Mouse (Mus musculus) skeletal muscle tissue, adult 2 months (tissue): ENCODE results near the gene Map4k2.
"Not testable (repeated sequence)": the region's sequence is repeated elsewhere in the genome, so short reads cannot be mapped to it uniquely, and the experiment has no call there.

Source experiments
- DNase-seq: peaks from one replicate; pipeline ENCODE4 v3.0.0-alpha.2; 2012; ENCODE audit warnings: low read depth, low spot score

The Map4k2 gene

GRCm38 (mm10) chr19:6340524-6341452, at the start of gene Map4k2:
Gene Map4k2 (plus strand): TSS chr19:6341135.
- DNase-seq = peak; percentile 67

GRCm38 (mm10) chr19:6292262-6292661, 48.7 kb upstream of the Map4k2 start:
- DNase-seq = no peak

GRCm38 (mm10) chr19:6294301-6294700, 46.6 kb upstream of the Map4k2 start:
- DNase-seq = no peak

GRCm38 (mm10) chr19:6296551-6297210, 44.3 kb upstream of the Map4k2 start:
- DNase-seq = no peak

GRCm38 (mm10) chr19:6297641-6298040, 43.3 kb upstream of the Map4k2 start:
- peak; percentile 76 for DNase-seq

- DNase-seq = no peak
Observed at GRCm38 (mm10) chr19:6299003-6299402, 41.9 kb upstream of the Map4k2 start.

GRCm38 (mm10) chr19:6299450-6300267, 41.3 kb upstream of the Map4k2 start:
- no peak for DNase-seq

GRCm38 (mm10) chr19:6300402-6300841, 40.5 kb upstream of the Map4k2 start:
- DNase-seq = no peak

GRCm38 (mm10) chr19:6302114-6302513, 38.8 kb upstream of the Map4k2 start:
- DNase-seq = no peak

GRCm38 (mm10) chr19:6302522-6302921, 38.4 kb upstream of the Map4k2 start:
- DNase-seq = no peak

GRCm38 (mm10) chr19:6303831-6304230, 37.1 kb upstream of the Map4k2 start:
- DNase-seq = no peak

- DNase-seq = peak; percentile 84
Observed at GRCm38 (mm10) chr19:6304787-6305516, 36.0 kb upstream of the Map4k2 start.

- DNase-seq = no peak
Observed at GRCm38 (mm10) chr19:6305517-6306115, 35.3 kb upstream of the Map4k2 start.

- no peak for DNase-seq
Observed at GRCm38 (mm10) chr19:6306137-6306551, 34.8 kb upstream of the Map4k2 start, which contains the start of gene Cdc42bpg. Gene Cdc42bpg (plus strand): TSS chr19:6306456.

GRCm38 (mm10) chr19:6306586-6306985, 34.3 kb upstream of the Map4k2 start:
- no peak for DNase-seq

- DNase-seq = no peak
Observed at GRCm38 (mm10) chr19:6307733-6308531, 33.0 kb upstream of the Map4k2 start.

GRCm38 (mm10) chr19:6310181-6310580, 30.8 kb upstream of the Map4k2 start:
- DNase-seq = no peak

GRCm38 (mm10) chr19:6311783-6312182, 29.2 kb upstream of the Map4k2 start:
- not testable (repeated sequence) for DNase-seq

- no peak for DNase-seq
Observed at GRCm38 (mm10) chr19:6313796-6314195, 27.1 kb upstream of the Map4k2 start.

GRCm38 (mm10) chr19:6314513-6314912, 26.4 kb upstream of the Map4k2 start:
- DNase-seq = no peak
